Mouse (Mus musculus) frontal cortex, postnatal 10 days (tissue): ENCODE results near the gene Cdkal1.
A peak's percentile ranks its signal among the peaks of the same experiment; 100 is the strongest.

Source experiments
- DNase-seq, 2 experiments: peaks; one replicate each; pipeline ENCODE4 v3.0.0; 2022; ENCODE audit warnings: low spot score in 2 of 2, mixed read lengths in 1 of 2

Cdkal1 gene

GRCm38 (mm10) chr13:29271451-29271850 lies 584.0 kb downstream of the Cdkal1 start:
- DNase-seq: no peak

GRCm38 (mm10) chr13:29264015-29264711 lies 591.3 kb downstream of the Cdkal1 start:
- peak in 1 of 2 experiments; percentile 4 for DNase-seq

- peak in 1 of 2 experiments; percentile 3 for DNase-seq
Observed at GRCm38 (mm10) chr13:29262164-29262563, 593.3 kb downstream of the Cdkal1 start.

- DNase-seq: no peak
Observed at GRCm38 (mm10) chr13:29248535-29248934, 606.9 kb downstream of the Cdkal1 start.

- DNase-seq: no peak
Observed at GRCm38 (mm10) chr13:29247800-29248199, 607.7 kb downstream of the Cdkal1 start.

- DNase-seq: no peak
Observed at GRCm38 (mm10) chr13:29235065-29235464, 620.4 kb downstream of the Cdkal1 start.

- no peak for DNase-seq
Observed at GRCm38 (mm10) chr13:29234442-29234841, 621.0 kb downstream of the Cdkal1 start.

- DNase-seq: no peak
Observed at GRCm38 (mm10) chr13:29233970-29234369, 621.5 kb downstream of the Cdkal1 start.

- no peak for DNase-seq
Observed at GRCm38 (mm10) chr13:29232681-29233080, 622.8 kb downstream of the Cdkal1 start.

GRCm38 (mm10) chr13:29224815-29225214 lies 630.7 kb downstream of the Cdkal1 start:
- no peak for DNase-seq

- no peak for DNase-seq
Observed at GRCm38 (mm10) chr13:29222261-29222838, 633.1 kb downstream of the Cdkal1 start.

- no peak for DNase-seq
Observed at GRCm38 (mm10) chr13:29221646-29222045, 633.8 kb downstream of the Cdkal1 start.

- DNase-seq: no peak
Observed at GRCm38 (mm10) chr13:29218594-29219230, 636.8 kb downstream of the Cdkal1 start.

GRCm38 (mm10) chr13:29210159-29211021 lies 645.1 kb downstream of the Cdkal1 start:
- DNase-seq: no peak

- DNase-seq: no peak
Observed at GRCm38 (mm10) chr13:29208749-29209148, 646.7 kb downstream of the Cdkal1 start.

GRCm38 (mm10) chr13:29203856-29204255 lies 651.6 kb downstream of the Cdkal1 start:
- no peak for DNase-seq

- DNase-seq: no peak
Observed at GRCm38 (mm10) chr13:29203426-29203825, 652.0 kb downstream of the Cdkal1 start.

GRCm38 (mm10) chr13:29202562-29202961 lies 652.9 kb downstream of the Cdkal1 start:
- DNase-seq: no peak

- no peak for DNase-seq
Observed at GRCm38 (mm10) chr13:29199679-29200078, 655.8 kb downstream of the Cdkal1 start.

- no peak for DNase-seq
Observed at GRCm38 (mm10) chr13:29196798-29197498, 658.5 kb downstream of the Cdkal1 start.

GRCm38 (mm10) chr13:29195722-29196121 lies 659.8 kb downstream of the Cdkal1 start:
- DNase-seq: no peak
